Mouse (Mus musculus) lung, adult 2 months (tissue): Measurements from ENCODE around the gene Stau1. TPM values are rescaled to one million over a fixed set of nuclear protein-coding genes. Genes with fewer than 3 reads are reported as not detected.

Experiments used
- DNase-seq: peaks from one replicate; pipeline ENCODE4 v3.0.0; 2022
- H3K4me1 ChIP-seq: fragments of 200-500 bp; 2 replicates; pipeline ENCODE4 v1.6.1; 2011; ENCODE audit warnings: low read length; ENCODE audit not compliant: control insufficient read depth, insufficient read depth
- H3K4me3 ChIP-seq: fragments of 200-500 bp; replicated peaks from 2 replicates; pipeline ENCODE3; 2011; ENCODE audit warnings: low read depth, mild to moderate bottlenecking, control low read depth, low read length; ENCODE audit errors: extremely low read depth
- CTCF ChIP-seq: fragments of 200-500 bp; IDR thresholded peaks from 2 replicates; pipeline ENCODE4 v1.5.1; 2011; ENCODE audit warnings: mild to moderate bottlenecking, low read length, control low read depth; ENCODE audit not compliant: insufficient read depth
- POLR2A ChIP-seq: fragments of 200-500 bp; IDR thresholded peaks from 2 replicates; pipeline ENCODE4 v1.6.1; 2011; ENCODE audit warnings: low read depth, mild to moderate bottlenecking, control low read depth, low read length, borderline replicate concordance; ENCODE audit errors: extremely low read depth
- WGBS: fragments of 180-500 bp; shearing (Covaris S2); methylation state at CpG from one replicate; pipeline ENCODE4 v1.1.7; 2018; 5-methylcytosine and 5-hydroxymethylcytosine counted together
- polyA plus RNA-seq: library from polyadenylated mRNA; depleted of rRNA; stranded (reverse); fragments of >200 nt; gene quantifications from 2 replicates; pipeline ENCODE4 v1.2.3, GENCODE M21; 2012; rRNA removed

Stau1 gene
- polyA plus RNA-seq: 22.8 and 28.3 TPM in 2 replicates

- DNase-seq: peak; percentile 86
- 0% methylated on average over 83 of the region's 88 CpGs for WGBS
- Histone ChIP-seq H3K4me3 (peak within 1 kb of the TSS; percentile 72), H3K4me1 (peaks cover 18% of the 10 kb centered on the region)
- no peak for TF ChIP-seq CTCF
- TF ChIP-seq POLR2A: peak; percentile 76; the same call in 1 of the 2 replicates
Observed at GRCm38 (mm10) chr2:166995796-166996532, at the start of gene Stau1. TSS of gene Stau1 (minus strand) at chr2:166996299.

- H3K4me1 ChIP-seq: no peaks in the 10 kb centered on the region
- H3K4me3 ChIP-seq: no peak overlapping the region
- 78% methylated on average over 12 of the region's 12 CpGs for WGBS
- DNase-seq: no peak
- no peak for TF ChIP-seq POLR2A
Observed at GRCm38 (mm10) chr2:167043400-167044121, 47.5 kb upstream of the Stau1 start.

- TF ChIP-seq POLR2A: no peak
- no peak for TF ChIP-seq CTCF
- no peak for DNase-seq
- whole genome bisulfite sequencing: 69% methylated on average over 8 of the region's 8 CpGs
- Histone ChIP-seq H3K4me3 (no peak overlapping the region), H3K4me1 (no peaks in the 10 kb centered on the region)
Observed at GRCm38 (mm10) chr2:167039386-167039785, 43.3 kb upstream of the Stau1 start.

- TF ChIP-seq POLR2A: no peak
- WGBS: 85% methylated on average over 7 of the region's 7 CpGs
- Histone ChIP-seq H3K4me1 (no peaks in the 10 kb centered on the region), H3K4me3 (no peak overlapping the region)
- no peak for DNase-seq
Observed at GRCm38 (mm10) chr2:167038716-167039115, 42.6 kb upstream of the Stau1 start.

DNA sequence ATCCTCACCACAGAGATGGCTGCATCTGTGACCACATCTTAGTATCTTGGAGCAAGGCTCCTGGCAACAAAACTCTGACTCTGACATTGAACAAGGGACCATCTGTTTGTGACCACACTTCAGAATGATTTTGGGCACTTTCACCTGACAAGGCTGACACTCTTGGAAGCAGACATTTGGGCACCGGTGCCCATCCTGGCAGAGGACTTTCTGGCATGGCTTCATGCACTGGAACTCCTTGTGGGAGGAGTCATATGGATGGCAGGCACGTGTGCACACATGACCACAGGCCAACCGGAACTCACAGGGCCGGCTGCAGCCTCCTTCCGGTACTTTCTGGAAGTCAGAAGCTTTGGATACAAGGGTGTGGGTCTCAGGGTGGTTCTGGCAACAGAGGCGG lies 42.2 kb upstream of the Stau1 start:
- no peak for DNase-seq
- no peaks in the 10 kb centered on the region for H3K4me1 ChIP-seq
- H3K4me3 ChIP-seq: no peak overlapping the region
- WGBS: 80% methylated on average over 6 of the region's 6 CpGs
- TF ChIP-seq CTCF: no peak
- no peak for TF ChIP-seq POLR2A

GRCm38 (mm10) chr2:167037710-167038109 lies 41.6 kb upstream of the Stau1 start:
- Histone ChIP-seq H3K4me1 (no peaks in the 10 kb centered on the region), H3K4me3 (no peak overlapping the region)
- TF ChIP-seq CTCF (no peak), POLR2A (no peak)
- 92% methylated on average over 12 of the region's 12 CpGs for WGBS
- no peak for DNase-seq

- Histone ChIP-seq H3K4me1 (no peaks in the 10 kb centered on the region), H3K4me3 (no peak overlapping the region)
- 92% methylated on average over 4 of the region's 4 CpGs for WGBS
- no peak for DNase-seq
- no peak for TF ChIP-seq CTCF
- TF ChIP-seq POLR2A: no peak
Observed at GRCm38 (mm10) chr2:167030507-167030906, 34.4 kb upstream of the Stau1 start.

DNA sequence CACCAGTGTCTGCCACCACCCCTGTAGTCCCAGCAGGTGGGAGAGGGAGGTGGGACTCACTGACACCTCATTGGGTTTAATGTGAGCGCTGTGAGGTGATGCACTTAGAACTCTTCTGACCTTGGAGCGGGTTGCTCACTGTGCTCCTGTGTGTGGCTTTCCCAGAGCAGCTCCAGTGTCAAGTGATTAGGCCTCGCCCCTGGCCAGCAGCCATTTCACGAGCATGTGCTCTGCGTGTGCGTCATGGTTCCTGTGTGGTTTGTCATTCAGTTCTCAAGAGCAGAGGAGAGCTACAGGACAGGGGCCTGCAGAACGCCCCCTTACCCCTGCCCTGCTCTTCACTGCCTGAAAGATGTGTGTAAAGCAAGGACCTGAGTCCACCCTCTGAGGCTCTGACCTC lies 32.5 kb upstream of the Stau1 start:
- H3K4me3 ChIP-seq: no peak overlapping the region
- H3K4me1 ChIP-seq: no peaks in the 10 kb centered on the region
- no peak for DNase-seq
- 88% methylated on average over 7 of the region's 7 CpGs for WGBS
- no peak for TF ChIP-seq CTCF
- no peak for TF ChIP-seq POLR2A

DNA sequence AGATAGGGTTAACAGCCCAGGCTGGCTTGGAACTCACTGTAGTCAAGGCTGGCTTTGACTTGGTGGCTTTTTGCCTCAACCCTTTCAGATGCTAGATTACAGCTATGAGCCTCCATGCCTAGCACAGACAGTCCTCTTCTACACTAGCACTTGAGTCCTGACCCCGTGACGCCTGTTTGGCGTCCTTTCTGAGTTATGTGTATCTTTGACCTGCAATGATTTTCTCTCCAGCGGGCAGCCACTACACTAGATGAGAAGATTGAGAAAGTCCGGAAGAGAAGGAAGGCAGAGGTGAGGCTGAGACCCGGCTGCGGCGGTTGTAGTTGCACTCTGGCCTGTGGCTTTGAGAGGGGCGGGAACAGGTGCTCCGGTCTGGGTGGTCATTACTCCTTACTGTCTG lies 23.3 kb upstream of the Stau1 start:
- TF ChIP-seq CTCF: no peak
- no peak for TF ChIP-seq POLR2A
- WGBS: 83% methylated on average over 10 of the region's 10 CpGs
- no peak overlapping the region for H3K4me3 ChIP-seq
- H3K4me1 ChIP-seq: 0 out of 2 replicates have a peak, but pooled peaks cover 3% of the 10 kb centered on the region
- DNase-seq: no peak

- no peak for DNase-seq
- no peak for TF ChIP-seq POLR2A
- no peak for TF ChIP-seq CTCF
- Histone ChIP-seq H3K4me1 (0 out of 2 replicates have a peak, but pooled peaks cover 3% of the 10 kb centered on the region), H3K4me3 (peak overlapping the region; percentile 81)
- WGBS: 0% methylated on average over 21 of the region's 21 CpGs
Observed at GRCm38 (mm10) chr2:167015382-167015718, 19.3 kb upstream of the Stau1 start.
